8 mouse cellular contexts compared by ENCODE assay signal in genomic region chr11:97629576-97629975, GRCm38 (mm10). TPM values are rescaled to one million over a fixed set of nuclear protein-coding genes. Genes with fewer than 3 reads are reported as not detected.
DNase-seq lines count a peak whose midpoint lies in the region; ATAC-seq and TF ChIP-seq lines count a peak whose summit lies in the region.

TSS of gene Epop (minus strand) at chr11:97629702.

- H3K27ac ChIP-seq in cortical plate, adult 2 months (ENCODE audit: insufficient read depth, low read length) = no peak within 1 kb of the TSS

- DNase-seq in gastrocnemius, postnatal 14 days = peak; percentile 86
- DNase-seq in left cerebral cortex, postnatal 14 days (ENCODE audit: low spot score in 2 of 2) = peak; percentile 92 to 94
- DNase-seq in right cerebral cortex, postnatal 14 days = peak; percentile 91
- DNase-seq in urinary bladder, postnatal 14 days (ENCODE audit: low spot score) = peak; percentile 87

- ATAC-seq in activated CD4-positive, CD25-positive, alpha-beta regulatory T cell, adult 4 months = peak; percentile 78
- peak; percentile 85 for ATAC-seq in inflammation-experienced regulatory T-cells, adult 6 months
- ATAC-seq in megakaryocyte-erythroid progenitor cell, adult 5-6 weeks (replicated peaks; ENCODE audit: low FRiP score, low TSS enrichment, poor library complexity, severe bottlenecking) = peak; percentile 77

- no peak for TF ChIP-seq CTCF in cortical plate, adult 2 months (IDR thresholded peaks at IDR 0.05; ENCODE audit: extremely low read depth, insufficient read depth, low read length)

- H3K4me1 ChIP-seq in cortical plate, adult 2 months (ENCODE audit: control insufficient read depth, insufficient read depth, low read length) = peaks cover 3% of the 10 kb centered on the region; the same call in 1 of the 2 replicates

- peak; percentile 68 for TF ChIP-seq POLR2A in cortical plate, adult 2 months (IDR thresholded peaks at IDR 0.05; ENCODE audit: extremely low read depth, insufficient read depth, low read length)

- peak within 1 kb of the TSS; percentile 39 for H3K4me3 ChIP-seq in cortical plate, adult 2 months (ENCODE audit: insufficient read depth, low read length)

- intact Hi-C loops in gastrocnemius, postnatal 14 days (cut with DNase I; ENCODE audit: low total_unique reads) = no loop called here
- intact Hi-C loops in left cerebral cortex, postnatal 14 days (cut with DNase I) = loop anchor here (5.0 kb wide), 1 partner anchor 142 kb away; no protein-coding TSS in a partner anchor

RNA-seq across cellular contexts. Expression of gene Epop, which starts in this region (rescaled TPM):
- polyA plus RNA-seq in activated CD4-positive, CD25-positive, alpha-beta regulatory T cell, adult 4 months (2017; shearing (Covaris generic)) = under 1 TPM; 0.40 to 0.61 TPM
- 89.5 and 95.2 TPM in 2 replicates for polyA plus RNA-seq in cortical plate, adult 2 months (2012; rRNA removed)
- total RNA-seq in gastrocnemius, postnatal 14 days (2021) = 1 to 10 TPM in 1 of 2 experiments, under 1 TPM in 1; 0.60 to 1.3 TPM
- polyA plus RNA-seq in inflammation-experienced regulatory T-cells, adult 6 months (2017; shearing (Covaris generic)) = under 1 TPM; 0.24 to 0.48 (median 0.45) TPM
- total RNA-seq in left cerebral cortex, postnatal 14 days (2021) = 10 to 100 TPM; 34.7 to 37.7 TPM
- total RNA-seq in megakaryocyte-erythroid progenitor cell, adult 5-6 weeks (2014; fragmentation: Nextera tagmentation) = 2.6 and 2.9 TPM in 2 replicates
- total RNA-seq in megakaryocyte-erythroid progenitor cell, adult 5-6 weeks (2017) = 0.61 and 2.6 TPM in 2 replicates

Comparison
In these comparisons a context has a peak if more than half of its experiments do, and no peak if none do; other contexts are left out.
1. RNA of gene Epop (total RNA-seq): 34.7 to 37.7 TPM in left cerebral cortex, postnatal 14 days; 0.61 to 2.9 TPM in megakaryocyte-erythroid progenitor cell, adult 5-6 weeks and 0.60 to 1.3 TPM in gastrocnemius, postnatal 14 days; every median in the first group is over 4 times any median in the second.
2. RNA of gene Epop (polyA plus RNA-seq): 89.5 to 95.2 TPM in cortical plate, adult 2 months; 0.40 to 0.61 TPM in activated CD4-positive, CD25-positive, alpha-beta regulatory T cell, adult 4 months and 0.24 to 0.48 TPM in inflammation-experienced regulatory T-cells, adult 6 months; every median in the first group is over 10 times any median in the second.
3. Peak in ATAC-seq in activated CD4-positive, CD25-positive, alpha-beta regulatory T cell, adult 4 months; RNA of the gene not detected or under 1 TPM.
4. Peak in ATAC-seq in inflammation-experienced regulatory T-cells, adult 6 months; RNA of the gene not detected or under 1 TPM.
5. Peak in every context shown above with its lines, with median percentiles within 50 percentile points of each other: ATAC-seq and DNase-seq.